Mouse (Mus musculus) liver, adult 2 months (tissue): Measurements from ENCODE around the gene Sirt6.
A peak's percentile ranks its signal among the peaks of the same experiment; 100 is the strongest.
"Not testable (repeated sequence)": the region's sequence is repeated elsewhere in the genome, so short reads cannot be mapped to it uniquely, and the experiment has no call there.

Experiments used
- CTCF ChIP-seq: fragments of 200-500 bp; IDR thresholded peaks from 2 replicates; pipeline ENCODE4 v1.5.1; 2011; ENCODE audit warnings: low read depth, low read length, control low read depth
- POLR2A ChIP-seq: fragments of 200-500 bp; IDR thresholded peaks from 2 replicates; pipeline ENCODE4 v1.6.1; 2011; ENCODE audit warnings: low read length, control low read depth; ENCODE audit not compliant: insufficient read depth; ENCODE audit errors: extremely low read depth

GRCm38 (mm10) chr10:81648803-81649775, 21.5 kb upstream of the Sirt6 start, which contains the start of gene Gm10778:
- not testable (repeated sequence) for TF ChIP-seq CTCF
- TF ChIP-seq POLR2A: 0 out of 2 replicates have a peak, but pooled peaks have one; percentile 30
